Mouse (Mus musculus): Measurements from ENCODE around the gene Lrch3.
"Not testable (repeated sequence)": the region's sequence is repeated elsewhere in the genome, so short reads cannot be mapped to it uniquely, and the experiment has no call there.

The Lrch3 gene

DNA sequence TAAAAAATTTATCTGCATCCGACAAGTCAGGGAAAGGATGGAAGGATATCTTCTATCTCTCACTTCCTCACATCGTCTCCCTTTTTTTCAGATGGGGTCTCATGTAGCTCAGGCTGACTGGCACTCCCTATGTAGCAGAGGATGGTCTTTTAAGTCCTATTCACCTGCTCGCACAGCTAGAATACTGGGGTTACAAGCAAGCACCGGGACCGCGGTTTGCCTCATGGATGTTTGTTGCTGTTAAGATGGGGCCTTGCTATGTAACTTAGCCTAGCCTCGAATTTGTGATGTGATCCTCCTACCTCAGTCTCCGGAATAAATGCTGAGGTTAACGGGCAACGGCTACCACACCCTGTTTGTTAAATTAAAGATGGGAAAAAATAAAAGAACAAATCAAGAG, 141.8 kb downstream of the Lrch3 start:
- no peak for DNase-seq (ENCODE audit: low read depth)

DNA sequence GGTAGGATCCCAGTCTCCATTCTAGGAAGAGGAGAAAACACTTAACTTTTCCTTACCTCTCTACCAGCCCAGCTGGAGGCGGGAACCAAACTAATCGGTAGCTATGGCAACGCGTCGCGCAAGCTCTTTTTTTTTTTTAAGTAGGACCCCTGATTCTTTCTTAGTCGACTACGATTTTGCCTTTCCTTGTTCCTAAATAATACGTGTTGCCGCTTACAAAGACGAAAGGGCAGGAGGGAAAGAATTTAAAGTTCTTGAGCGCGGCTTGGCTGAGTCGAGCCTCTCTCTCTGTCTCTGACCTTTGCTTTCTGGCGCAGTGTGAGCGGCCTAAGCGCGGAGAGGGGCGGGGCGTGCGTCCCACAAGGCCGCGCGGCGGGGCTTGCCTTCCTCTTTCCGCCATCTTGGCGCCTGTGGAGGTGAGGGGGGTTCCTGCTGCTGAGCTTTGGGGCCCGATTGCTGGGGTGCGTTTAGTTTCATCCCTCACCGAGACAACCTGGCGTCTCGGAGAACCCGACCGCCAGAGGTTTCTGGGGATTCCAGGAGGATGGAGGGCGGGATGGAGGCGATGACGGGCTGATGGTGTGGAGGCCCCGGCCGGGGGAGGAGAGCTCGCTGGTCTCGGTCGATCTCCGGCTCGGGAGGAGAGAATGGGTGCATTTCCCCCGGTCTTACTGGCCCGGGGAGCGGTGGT, 142.3 kb downstream of the Lrch3 start, which contains the start of the genes Iqcg and Rpl35a:
Gene Iqcg, minus strand, starts transcription at position 124 of the 691 bp plus-strand sequence.
Gene Rpl35a, plus strand, starts transcription at position 359 of the 691 bp plus-strand sequence.
- DNase-seq (ENCODE audit: low read depth) = peak; percentile 91

DNA sequence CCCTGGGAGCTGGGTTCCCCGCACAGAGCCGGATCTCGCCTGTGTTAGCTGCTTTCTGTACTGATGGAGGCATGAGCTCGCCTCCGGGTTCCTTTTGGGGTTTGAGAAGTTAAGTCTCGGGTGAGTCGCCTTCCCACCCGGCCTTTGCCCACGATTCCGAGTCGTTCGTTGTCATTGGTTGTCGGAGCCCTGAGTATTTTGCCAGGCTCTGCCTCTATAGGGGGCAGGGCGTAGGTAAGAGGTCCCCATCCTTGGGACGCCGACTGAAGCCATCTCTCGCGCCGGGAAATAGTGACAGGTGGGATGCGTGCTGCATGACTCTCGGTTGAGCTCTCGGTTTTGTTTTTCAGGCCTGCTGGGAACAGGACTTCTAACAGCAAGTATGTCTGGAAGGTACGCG, 142.9 kb downstream of the Lrch3 start:
- DNase-seq (ENCODE audit: low read depth) = no peak

DNA sequence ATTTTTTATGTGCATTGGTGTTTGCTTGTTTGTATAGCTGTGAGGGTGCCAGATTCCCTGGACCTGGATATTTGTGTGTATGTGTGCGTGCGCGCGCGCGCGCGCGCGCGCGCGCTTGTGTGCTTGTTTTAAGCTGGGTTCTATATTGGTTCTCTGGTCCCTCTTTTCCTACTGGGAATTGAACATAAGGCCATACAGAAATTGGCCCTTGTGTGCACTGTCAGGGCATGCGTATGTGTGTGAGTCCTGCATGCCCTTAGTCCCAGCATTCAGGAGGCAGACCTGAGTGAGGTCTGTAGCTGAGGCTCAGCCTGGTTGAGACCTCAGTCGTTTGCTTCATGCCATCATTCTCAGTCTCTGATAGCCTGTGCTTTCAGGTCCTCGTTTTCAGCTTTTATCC, 144.1 kb downstream of the Lrch3 start:
- DNase-seq (ENCODE audit: low read depth) = no peak

DNA sequence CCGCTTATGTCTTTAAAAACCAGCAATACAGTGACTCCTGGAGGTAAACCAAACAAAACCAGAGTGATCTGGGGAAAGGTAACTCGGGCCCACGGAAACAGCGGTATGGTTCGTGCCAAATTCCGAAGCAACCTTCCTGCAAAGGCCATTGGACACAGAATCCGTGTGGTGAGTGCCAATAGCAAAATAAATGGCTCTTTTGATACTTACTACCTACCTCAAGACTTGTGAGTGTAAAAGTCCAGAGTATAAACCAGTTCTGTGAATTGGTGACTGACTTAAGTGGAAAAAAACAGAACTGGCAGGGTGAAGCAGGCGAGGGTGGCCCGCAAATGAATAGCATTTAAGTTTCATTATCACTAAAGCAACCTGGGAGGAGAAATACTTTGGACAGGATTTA, 144.8 kb downstream of the Lrch3 start:
- not testable (repeated sequence) for DNase-seq (ENCODE audit: low read depth)

DNA sequence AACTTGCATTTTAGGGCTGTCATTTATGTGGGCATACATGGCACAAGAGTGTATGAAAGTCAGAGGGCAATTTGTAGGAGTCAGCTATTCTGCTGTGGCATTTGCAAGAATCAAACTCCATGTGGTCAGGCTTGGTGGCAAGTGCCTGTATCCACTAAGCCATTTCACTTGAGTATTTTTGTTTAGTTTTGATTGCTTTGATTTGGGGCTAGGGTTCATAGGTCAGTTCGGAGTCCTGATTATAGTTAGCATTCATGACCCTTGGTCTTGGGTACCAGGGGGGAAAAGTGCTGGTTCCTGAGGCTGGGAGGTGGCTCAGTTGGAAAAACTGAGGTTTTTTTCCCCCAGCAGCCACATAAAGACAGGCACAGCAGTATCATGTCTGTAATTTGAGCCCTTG, 145.6 kb downstream of the Lrch3 start:
- no peak for DNase-seq (ENCODE audit: low read depth)

DNA sequence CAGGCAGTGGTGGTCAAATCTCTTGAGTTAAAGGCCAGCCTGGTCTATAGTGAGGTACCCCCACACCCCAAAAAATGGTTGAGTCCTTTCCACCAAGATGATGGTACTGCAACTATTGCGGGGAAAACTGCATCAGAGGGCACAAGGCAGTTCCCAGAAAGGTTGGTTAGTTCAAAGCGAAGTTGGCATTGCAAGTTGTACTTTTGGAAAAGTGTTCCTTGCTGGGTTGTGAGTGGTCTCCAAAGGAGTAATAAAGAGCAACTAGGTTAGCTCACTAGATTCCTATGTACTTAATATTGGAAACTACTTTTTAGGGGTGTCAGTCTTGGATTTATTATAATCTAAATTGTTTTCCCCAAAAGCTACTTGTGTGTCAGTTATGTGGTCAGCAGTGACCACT, 147.0 kb downstream of the Lrch3 start:
- no peak for DNase-seq (ENCODE audit: low read depth)

DNA sequence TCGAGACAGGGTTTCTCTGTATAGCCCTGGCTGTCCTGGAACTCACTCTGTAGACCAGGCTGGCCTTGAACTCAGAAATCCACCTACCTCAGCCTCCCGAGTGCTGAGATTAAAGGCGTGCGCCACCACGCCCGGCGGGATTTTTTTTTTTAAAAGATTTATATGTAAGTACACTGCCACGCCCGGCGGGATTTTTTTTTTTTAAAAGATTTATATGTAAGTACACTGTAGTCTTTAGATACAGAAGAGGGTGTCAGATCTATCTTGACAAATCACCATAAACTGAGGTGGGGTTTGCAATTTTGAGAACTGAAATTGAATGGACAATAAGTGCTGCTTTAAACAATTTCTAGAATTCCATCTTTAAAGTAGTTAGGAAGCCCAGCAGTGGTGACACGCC, 147.5 kb downstream of the Lrch3 start:
- no peak for DNase-seq (ENCODE audit: low read depth)

DNA sequence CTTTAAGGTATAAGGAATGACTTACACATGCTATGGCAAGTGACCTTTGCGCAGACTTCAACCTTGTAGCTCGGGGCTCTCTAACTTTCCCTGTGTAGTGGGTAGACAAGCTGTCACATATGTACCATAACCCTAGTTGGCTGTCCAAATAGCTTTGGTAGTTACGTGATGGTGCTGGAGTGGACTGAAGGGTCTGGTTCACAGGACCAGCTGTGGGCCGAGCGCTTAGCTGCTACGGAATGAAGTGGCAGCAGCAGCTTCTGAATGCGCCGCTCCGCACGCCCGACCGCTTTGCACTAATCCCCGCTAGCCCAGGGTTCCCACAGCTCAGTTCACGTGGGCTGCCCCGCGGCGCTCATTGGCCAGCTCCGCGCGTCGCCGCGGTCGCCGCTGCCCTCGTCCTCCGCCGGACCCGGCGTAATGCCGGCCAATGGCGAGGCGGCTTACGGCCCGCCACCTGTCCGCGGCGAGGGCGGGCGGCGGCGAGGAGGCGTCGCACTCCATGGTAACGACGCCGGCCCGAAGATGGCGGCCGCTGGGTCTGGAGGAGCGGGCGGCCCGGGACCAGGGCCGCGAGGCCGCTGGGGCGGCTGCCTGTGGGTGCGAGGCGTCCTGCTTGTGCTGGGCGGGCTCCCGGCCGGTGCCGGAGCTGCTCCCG, 148.3 kb downstream of the Lrch3 start, which contains the start of gene Lmln:
Gene Lmln, plus strand, starts transcription at position 498 of the 658 bp plus-strand sequence.
- DNase-seq (ENCODE audit: low read depth) = peak; percentile 92

DNA sequence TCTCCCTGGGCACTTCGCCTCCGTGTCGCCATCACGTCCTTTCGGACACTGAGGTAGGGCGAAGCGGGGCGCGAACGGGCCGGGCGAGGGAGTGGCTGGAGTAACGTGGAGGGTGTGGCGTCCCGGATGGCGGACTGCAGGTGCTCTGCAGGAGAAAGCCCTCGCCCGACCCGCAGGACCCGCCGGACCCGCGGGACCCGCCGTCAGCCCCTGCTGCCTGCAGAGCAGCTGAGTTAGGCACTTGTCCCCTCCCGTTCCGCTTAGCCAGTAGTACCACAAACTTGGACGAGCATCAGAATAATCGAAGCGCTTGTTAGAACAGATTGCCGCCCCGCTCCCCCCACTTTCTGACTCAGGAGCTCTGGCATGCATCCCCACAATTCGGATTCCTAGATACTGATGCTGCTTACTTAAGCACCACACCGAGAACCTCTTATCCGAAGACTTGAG, 148.8 kb downstream of the Lrch3 start:
- peak; percentile 79 for DNase-seq (ENCODE audit: low read depth)

DNA sequence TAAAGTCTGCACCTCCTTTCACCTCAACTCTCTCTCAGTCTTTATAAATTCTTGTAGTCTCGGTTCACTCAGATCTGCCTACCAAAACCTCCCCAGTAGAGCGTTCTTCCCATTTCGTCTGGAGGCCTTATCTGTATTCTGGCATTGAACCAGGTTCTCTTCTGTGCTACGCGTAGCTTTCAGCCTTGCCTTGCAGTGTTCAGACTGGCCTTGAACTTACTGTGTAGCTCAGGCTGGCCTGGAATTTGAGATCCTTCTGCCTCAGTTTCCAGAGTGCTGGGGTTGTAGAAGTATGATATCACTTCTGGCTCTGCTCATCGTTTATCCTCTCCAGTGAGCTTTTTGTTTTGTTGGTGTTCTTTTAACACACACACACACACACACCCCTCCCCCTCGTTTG, 149.4 kb downstream of the Lrch3 start:
- peak; percentile 19 for DNase-seq (ENCODE audit: low read depth)

DNA sequence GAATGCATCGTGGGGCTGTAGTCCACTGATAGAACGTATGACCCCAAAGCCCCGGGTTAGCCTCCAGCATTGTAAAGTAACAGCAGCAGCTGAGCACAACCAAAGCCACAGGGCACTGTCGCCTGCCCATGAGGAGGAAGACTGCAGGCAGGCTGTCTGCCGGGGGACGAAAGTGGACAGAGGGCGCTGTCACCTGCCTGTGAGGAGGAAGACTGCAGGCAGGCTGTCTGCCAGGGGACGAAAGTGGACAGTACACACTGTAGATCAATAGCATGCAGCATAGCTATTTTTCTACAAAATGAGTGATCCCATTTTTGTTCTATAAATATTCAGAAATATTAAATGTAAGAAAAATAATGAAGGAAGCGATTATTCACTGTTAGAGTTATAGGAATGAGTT, 150.7 kb downstream of the Lrch3 start:
- DNase-seq (ENCODE audit: low read depth) = no peak

Data from NIH3T3 (cell line).